Mouse (Mus musculus) limb, embryonic 13.5 days (tissue): ENCODE results near the gene Psme1. TPM values are rescaled to one million over a fixed set of nuclear protein-coding genes. Genes with fewer than 3 reads are reported as not detected.

Experiments used
- ATAC-seq: fragments of 200-750 bp; cut with Nextera tagmentation; 2 replicates; pipeline ENCODE4 v1.8.0; 2017; ENCODE audit warnings: low read depth, moderate number of reproducible peaks, moderate TSS enrichment; ENCODE audit not compliant: low FRiP score
- H3K27ac ChIP-seq: fragments of 300-500 bp; sonication (generic); 2 replicates; pipeline ENCODE4 v1.5.1; 2015; ENCODE audit warnings: inconsistent platforms, mild to moderate bottlenecking, moderate library complexity
- H3K27me3 ChIP-seq: fragments of 300-500 bp; sonication (generic); 2 replicates; pipeline ENCODE4 v1.6.1; 2015; ENCODE audit warnings: mild to moderate bottlenecking, inconsistent platforms
- H3K36me3 ChIP-seq: fragments of 300-500 bp; sonication (generic); 2 replicates; pipeline ENCODE4 v1.6.1; 2015; ENCODE audit warnings: inconsistent platforms, mild to moderate bottlenecking, moderate library complexity
- H3K4me1 ChIP-seq: fragments of 300-500 bp; sonication (generic); 2 replicates; pipeline ENCODE4 v1.6.1; 2015; ENCODE audit warnings: inconsistent platforms
- H3K4me2 ChIP-seq: fragments of 300-500 bp; sonication (generic); replicated peaks from 2 replicates; pipeline ENCODE4 v1.6.1; 2015; ENCODE audit warnings: inconsistent platforms, mild to moderate bottlenecking, moderate library complexity
- H3K4me3 ChIP-seq: fragments of 300-500 bp; sonication (generic); 2 replicates; pipeline ENCODE4 v1.5.1; 2015; ENCODE audit warnings: moderate library complexity, mild to moderate bottlenecking, inconsistent platforms
- H3K9ac ChIP-seq: fragments of 300-500 bp; sonication (generic); 2 replicates; pipeline ENCODE4 v1.6.1; 2015; ENCODE audit warnings: mild to moderate bottlenecking, inconsistent platforms
- H3K9me3 ChIP-seq: fragments of 300-500 bp; sonication (generic); 2 replicates; pipeline ENCODE4 v1.6.1; 2016; ENCODE audit warnings: inconsistent platforms
- WGBS: fragments of 180-500 bp; shearing (Covaris S2); methylation state at CpG from one replicate; pipeline ENCODE4 v1.1.7; 2015; 5-methylcytosine and 5-hydroxymethylcytosine counted together
- polyA plus RNA-seq: library from polyadenylated mRNA; unstranded; fragments of >200 nt; fragmentation: Nextera tagmentation; extraction: Ambion mirVana; gene quantifications from 2 replicates; pipeline ENCODE4 v1.2.1, GENCODE M21; 2015

Gene Psme1
- polyA plus RNA-seq, 1 experiment from 2014 or later: 145 TPM

DNA sequence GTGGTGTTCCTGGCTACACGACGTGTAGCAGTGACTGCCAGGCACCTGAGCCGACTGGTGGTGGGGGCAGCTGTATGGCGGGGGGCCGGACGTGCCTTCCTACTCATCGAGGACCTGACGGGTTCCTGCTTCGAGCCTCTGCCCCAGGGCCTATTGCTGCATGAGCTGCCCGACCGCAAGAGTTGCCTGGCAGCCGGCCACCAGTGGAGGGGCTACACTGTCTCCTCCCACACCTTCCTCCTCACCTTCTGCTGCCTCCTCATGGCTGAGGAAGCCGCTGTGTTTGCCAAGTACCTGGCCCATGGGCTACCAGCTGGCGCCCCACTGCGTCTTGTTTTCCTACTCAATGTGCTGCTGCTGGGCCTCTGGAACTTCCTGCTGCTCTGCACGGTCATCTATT is 1.5 kb upstream of the Psme1 start:
- Histone ChIP-seq H3K4me2 (peak overlapping the region; percentile 34; the same call in 1 of the 2 replicates), H3K27me3 (no peaks in the 10 kb centered on the region), H3K9me3 (no peaks in the 10 kb centered on the region), H3K9ac (no peak overlapping the region), H3K36me3 (peaks cover 18% of the 10 kb centered on the region), H3K27ac (no peak overlapping the region), H3K4me1 (peaks cover 18% of the 10 kb centered on the region), H3K4me3 (peak overlapping the region; percentile 21)
- no peak for ATAC-seq
- WGBS: 77% methylated on average over 16 of the region's 16 CpGs

DNA sequence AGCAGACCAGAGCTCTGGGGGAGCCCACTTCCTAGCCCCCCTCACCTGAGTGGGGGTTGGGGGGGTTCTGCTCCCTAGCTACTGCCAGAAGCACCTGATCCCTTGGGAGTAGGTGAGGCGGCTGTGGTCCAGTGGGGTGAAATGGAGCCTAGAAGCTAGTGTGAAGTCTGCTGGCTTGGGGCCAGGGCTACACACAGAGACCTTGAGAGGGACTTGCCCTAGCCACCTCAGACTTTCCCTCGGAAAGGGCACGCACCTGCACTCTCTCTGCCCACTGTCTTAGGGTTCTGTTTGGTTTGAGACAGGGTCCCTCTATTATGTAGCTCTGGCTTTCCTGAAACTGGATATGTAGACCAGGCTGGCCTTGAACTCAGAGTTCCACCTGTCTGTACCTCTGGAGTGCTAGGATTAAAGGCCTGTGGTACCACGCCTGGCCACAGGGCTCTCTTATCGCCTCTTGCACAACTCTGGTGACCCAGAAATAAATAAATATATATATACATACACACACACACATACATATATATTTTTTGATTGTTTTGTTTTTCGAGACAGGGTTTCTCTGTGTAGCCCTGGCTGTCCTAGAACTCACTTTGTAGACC is 846 bp downstream of the Psme1 start:
- ATAC-seq: no peak; the same call in 1 of the 2 replicates
- peak overlapping the region; percentile 90 for H3K9ac ChIP-seq
- H3K36me3 ChIP-seq: peaks cover 26% of the 10 kb centered on the region
- H3K27ac ChIP-seq: peak overlapping the region; percentile 83; the same call in 1 of the 2 replicates
- no peaks in the 10 kb centered on the region for H3K27me3 ChIP-seq
- H3K4me3 ChIP-seq: peak overlapping the region; percentile 80
- H3K9me3 ChIP-seq: no peaks in the 10 kb centered on the region
- H3K4me2 ChIP-seq: peak overlapping the region; percentile 94
- 32% methylated on average over 6 of the region's 6 CpGs for WGBS
- peaks cover 18% of the 10 kb centered on the region for H3K4me1 ChIP-seq

DNA sequence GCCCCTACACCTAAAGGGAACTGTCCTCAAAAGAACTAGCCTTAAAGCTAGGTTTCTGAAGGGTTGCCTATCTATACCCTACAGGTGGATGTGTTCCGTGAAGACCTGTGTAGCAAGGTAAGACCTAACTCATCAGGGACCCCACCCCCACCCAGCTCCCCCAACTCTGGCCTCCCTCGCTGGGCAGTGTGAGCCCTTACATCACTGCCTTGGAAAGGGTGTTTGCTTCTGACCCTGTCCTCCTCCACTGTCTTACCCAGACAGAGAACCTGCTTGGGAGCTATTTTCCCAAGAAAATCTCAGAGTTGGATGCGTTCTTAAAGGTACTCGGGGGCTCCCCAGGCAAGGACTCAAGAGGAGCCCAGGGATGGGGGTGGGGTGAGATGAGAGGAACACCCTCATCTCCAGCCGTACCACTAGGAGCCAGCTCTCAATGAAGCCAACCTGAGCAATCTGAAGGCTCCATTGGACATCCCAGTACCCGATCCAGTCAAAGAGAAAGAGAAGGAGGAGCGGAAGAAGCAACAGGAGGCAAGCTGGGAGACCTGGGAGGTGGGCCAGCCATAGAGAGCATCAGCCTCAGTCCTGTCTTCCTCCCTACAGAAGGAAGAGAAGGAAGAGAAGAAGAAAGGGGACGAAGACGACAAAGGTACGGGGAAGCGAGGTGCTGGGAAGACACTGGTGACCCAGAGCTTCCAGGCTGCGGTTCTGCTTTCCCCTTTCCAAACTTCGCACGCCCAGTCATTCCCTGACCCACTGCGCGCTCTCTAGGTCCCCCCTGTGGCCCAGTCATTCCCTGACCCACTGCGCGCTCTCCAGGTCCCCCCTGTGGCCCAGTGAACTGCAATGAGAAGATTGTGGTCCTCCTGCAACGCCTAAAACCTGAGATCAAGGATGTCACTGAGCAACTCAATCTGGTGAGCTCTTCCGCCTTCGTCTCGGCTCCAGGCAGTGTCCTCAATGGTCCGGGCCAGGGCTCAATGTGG is 1.9 kb downstream of the Psme1 start:
- no peaks in the 10 kb centered on the region for H3K9me3 ChIP-seq
- H3K4me1 ChIP-seq: peaks cover 24% of the 10 kb centered on the region
- WGBS: 91% methylated on average over 23 of the region's 23 CpGs
- no peak overlapping the region for H3K27ac ChIP-seq
- peak overlapping the region; percentile 94; the same call in 1 of the 2 replicates for H3K4me2 ChIP-seq
- H3K36me3 ChIP-seq: peaks cover 26% of the 10 kb centered on the region
- no peak overlapping the region for H3K4me3 ChIP-seq
- no peak for ATAC-seq
- peaks cover 8% of the 10 kb centered on the region for H3K27me3 ChIP-seq
- H3K9ac ChIP-seq: no peak overlapping the region

DNA sequence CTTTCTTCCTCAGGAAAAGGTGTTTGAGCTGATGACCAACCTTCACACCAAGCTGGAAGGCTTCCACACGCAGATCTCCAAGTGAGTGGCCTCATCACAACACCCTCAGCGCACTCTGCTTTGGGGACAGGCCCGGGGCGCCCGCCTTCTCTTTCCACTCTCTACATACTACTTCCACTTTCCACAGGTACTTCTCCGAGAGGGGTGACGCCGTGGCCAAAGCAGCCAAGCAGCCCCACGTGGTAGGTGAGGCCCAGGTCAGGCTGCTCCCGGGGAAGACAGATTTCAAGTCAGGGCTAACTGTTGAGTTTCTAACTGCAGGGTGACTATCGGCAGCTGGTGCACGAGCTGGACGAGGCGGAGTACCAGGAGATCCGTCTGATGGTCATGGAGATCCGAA is 2.8 kb downstream of the Psme1 start:
- no peak for ATAC-seq
- H3K36me3 ChIP-seq: peaks cover 26% of the 10 kb centered on the region
- peaks cover 28% of the 10 kb centered on the region for H3K4me1 ChIP-seq
- no peak overlapping the region for H3K4me2 ChIP-seq
- H3K9me3 ChIP-seq: no peaks in the 10 kb centered on the region
- no peak overlapping the region for H3K4me3 ChIP-seq
- H3K27me3 ChIP-seq: peaks cover 13% of the 10 kb centered on the region
- no peak overlapping the region for H3K9ac ChIP-seq
- WGBS: 95% methylated on average over 16 of the region's 16 CpGs
- H3K27ac ChIP-seq: no peak overlapping the region

DNA sequence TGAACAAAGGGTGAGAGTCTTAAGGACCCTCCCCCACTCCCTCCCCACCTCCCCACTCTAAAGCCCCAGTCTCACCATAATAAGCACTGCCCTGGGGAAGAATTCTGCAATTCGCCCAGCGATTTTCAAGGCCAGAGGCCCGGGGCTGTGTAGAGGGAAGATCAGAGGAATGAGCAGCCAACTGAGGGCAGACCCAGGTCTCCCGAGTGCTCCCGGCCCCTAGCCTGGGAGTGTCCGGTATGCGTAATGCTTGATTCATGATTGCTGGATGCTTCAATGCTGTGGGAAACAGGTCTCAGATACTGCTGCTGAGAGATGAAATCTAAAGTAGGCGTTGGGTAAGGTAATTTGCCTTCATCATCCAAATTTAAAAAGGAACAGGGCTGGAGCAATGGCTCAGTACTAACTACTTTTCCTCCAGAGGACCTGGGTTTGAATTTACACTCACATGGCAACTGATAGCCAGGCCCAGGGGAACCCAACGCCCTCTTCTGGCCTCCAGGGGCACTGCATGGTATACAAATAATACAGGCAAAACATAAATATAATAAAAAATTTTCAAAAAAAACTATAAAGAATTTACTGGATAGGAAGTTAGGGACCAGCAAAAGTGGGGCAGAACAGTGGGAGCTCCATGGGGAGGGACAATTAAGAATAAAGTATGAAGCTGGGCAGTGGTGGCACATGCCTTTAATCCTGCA is 4.2 kb downstream of the Psme1 start:
- Histone ChIP-seq H3K27me3 (peaks cover 13% of the 10 kb centered on the region), H3K36me3 (peaks cover 29% of the 10 kb centered on the region), H3K9ac (no peak overlapping the region), H3K4me3 (no peak overlapping the region), H3K4me2 (no peak overlapping the region), H3K4me1 (peaks cover 28% of the 10 kb centered on the region), H3K27ac (no peak overlapping the region), H3K9me3 (no peaks in the 10 kb centered on the region)
- no peak for ATAC-seq
- WGBS: 80% methylated on average over 9 of the region's 9 CpGs

DNA sequence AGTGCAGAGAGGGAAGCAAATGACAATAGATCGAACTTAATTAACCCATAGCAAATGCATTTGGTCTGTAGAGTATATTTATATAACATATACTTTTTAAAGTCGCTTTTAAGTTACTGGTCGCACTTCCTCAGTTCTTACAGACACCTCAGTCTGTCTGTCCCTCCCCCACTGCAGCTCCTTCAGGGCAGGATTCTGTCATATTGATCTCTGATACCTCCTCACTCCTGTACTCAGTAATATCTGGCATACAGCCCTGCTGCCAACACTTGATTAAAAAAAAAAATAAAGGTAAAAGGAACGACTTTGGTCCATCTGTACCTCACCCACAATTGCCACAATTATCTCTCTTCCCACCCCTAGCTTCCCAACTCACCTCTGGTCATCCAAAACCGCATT is 6.4 kb downstream of the Psme1 start:
- peaks cover 50% of the 10 kb centered on the region for H3K36me3 ChIP-seq
- no peak overlapping the region for H3K27ac ChIP-seq
- H3K27me3 ChIP-seq: peaks cover 13% of the 10 kb centered on the region
- H3K4me1 ChIP-seq: peaks cover 17% of the 10 kb centered on the region
- 29% methylated on average over 5 of the region's 5 CpGs for WGBS
- ATAC-seq: no peak
- no peak overlapping the region for H3K9ac ChIP-seq
- peak overlapping the region; percentile 84 for H3K4me2 ChIP-seq
- no peaks in the 10 kb centered on the region for H3K9me3 ChIP-seq
- H3K4me3 ChIP-seq: peak overlapping the region; percentile 55

DNA sequence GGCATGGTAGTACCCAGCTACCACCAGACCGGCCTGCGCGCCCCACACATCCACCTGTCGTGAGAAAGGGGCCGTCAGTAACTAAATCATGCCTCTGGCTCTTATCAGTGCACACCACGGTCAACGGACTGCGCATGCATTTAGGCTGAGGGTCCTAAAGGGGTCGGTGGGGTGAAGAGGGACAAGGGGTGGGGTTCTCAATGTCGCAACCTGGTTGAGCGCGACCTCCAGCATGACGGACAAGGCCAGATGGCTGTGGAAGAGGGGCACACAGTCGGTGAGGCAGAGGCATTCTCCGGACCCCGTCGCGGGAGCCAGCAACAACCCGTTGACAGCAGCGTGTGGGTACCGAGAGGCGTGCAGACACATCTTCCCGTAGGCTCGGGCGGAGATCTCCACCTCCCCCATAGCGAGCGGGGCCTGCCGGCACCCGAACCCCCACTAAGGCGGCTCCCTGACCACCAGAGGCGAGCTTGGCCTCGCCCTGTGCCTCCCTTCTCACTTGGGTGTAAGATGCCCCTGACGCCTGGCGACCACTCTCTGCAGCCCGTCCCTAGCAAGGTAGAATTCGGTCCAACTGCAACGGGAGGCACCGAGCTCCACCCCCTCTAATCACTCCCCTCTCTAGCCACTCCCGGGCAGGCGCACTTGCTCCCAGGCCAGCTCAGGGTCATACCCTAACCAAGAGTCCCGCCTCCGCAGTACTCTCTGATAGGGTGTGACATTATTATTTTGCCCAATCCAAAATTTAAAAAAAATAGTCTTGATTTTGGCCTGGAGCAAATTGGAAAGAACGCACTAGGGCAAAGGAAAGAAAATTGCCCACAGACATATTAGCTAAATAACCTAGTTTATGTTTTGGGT is 7.0 kb downstream of the Psme1 start, which contains the start of gene Emc9:
Gene Emc9, minus strand, starts transcription at position 601 of the 864 bp plus-strand sequence.
- Histone ChIP-seq H3K36me3 (peaks cover 46% of the 10 kb centered on the region), H3K4me2 (peak within 1 kb of the TSS; percentile 84), H3K4me3 (peak within 1 kb of the TSS; percentile 55), H3K27ac (no peak within 1 kb of the TSS), H3K9ac (peak within 1 kb of the TSS; percentile 70), H3K27me3 (peaks cover 13% of the 10 kb centered on the region), H3K4me1 (peaks cover 20% of the 10 kb centered on the region), H3K9me3 (no peaks in the 10 kb centered on the region)
- WGBS: 2% methylated on average over 43 of the region's 43 CpGs
- ATAC-seq: peak; percentile 62; the same call in 1 of the 2 replicates

DNA sequence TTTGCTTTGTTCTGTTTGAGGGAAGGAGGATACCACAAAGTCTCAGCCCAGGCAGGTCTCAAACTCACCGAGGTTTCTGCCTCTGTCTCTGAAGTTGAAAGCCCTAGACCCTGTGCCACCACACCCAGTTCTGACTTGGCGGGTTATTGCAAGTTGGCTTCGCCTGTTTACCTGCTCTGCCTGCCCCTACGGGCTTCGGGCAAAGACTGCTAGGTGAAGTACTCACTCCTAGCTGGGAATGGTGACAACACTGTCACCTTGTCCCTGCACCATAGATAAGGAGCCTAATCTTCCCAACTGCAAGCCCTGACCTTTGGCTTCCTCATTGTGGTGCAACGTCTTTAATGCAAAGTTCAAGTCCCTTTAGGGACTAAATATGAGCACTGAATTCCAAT is 7.6 kb downstream of the Psme1 start:
- Histone ChIP-seq H3K4me3 (peak overlapping the region; percentile 55), H3K27me3 (peaks cover 13% of the 10 kb centered on the region), H3K36me3 (peaks cover 40% of the 10 kb centered on the region), H3K4me1 (peaks cover 24% of the 10 kb centered on the region), H3K9ac (no peak overlapping the region), H3K27ac (no peak overlapping the region), H3K9me3 (no peaks in the 10 kb centered on the region), H3K4me2 (peak overlapping the region; percentile 84)
- ATAC-seq: no peak
- WGBS: 56% methylated on average over 6 of the region's 6 CpGs

DNA sequence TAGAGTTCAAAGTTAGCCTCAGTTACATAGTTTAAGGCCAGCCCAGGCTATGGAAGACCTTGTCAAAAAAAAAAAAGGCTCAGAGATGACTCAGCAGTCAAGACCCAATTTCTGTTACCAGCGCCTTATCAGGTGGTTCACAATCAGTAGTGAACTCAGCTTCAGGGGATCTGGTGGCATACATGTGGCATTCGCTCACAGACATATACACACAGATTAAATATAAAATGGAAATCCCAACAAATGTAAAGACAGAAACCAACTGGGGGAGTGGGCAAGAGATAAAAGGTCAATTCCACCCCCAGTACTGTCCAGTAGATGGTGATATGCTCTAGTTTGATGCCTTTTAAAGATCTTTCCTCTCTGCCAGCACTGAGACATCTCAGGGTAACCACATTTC is 8.2 kb downstream of the Psme1 start:
- 91% methylated on average over 2 of the region's 2 CpGs for WGBS
- ATAC-seq: no peak
- H3K36me3 ChIP-seq: peaks cover 34% of the 10 kb centered on the region
- peaks cover 13% of the 10 kb centered on the region for H3K27me3 ChIP-seq
- H3K9ac ChIP-seq: no peak overlapping the region
- no peak overlapping the region for H3K4me2 ChIP-seq
- no peak overlapping the region for H3K4me3 ChIP-seq
- H3K27ac ChIP-seq: no peak overlapping the region
- peaks cover 24% of the 10 kb centered on the region for H3K4me1 ChIP-seq
- H3K9me3 ChIP-seq: no peaks in the 10 kb centered on the region

DNA sequence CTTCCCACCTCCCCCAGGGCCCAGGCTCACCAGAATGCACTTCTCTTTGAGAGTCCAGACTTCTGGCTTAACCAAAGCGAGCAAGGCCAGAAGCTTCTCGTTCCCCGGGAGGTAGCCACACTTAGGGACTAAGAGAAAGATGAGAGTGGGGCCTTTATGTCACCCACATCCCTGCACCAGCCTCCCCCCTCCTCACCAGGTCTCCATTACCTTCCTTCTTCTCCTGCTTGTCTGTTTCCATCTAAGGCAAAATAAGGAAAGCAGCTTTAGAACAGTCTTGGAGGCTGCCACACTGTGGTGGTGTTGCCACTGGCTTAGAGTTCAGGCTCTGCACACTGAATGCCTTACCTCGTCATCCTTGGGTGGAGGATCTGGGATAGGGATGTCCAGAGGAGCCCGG is 11.3 kb downstream of the Psme1 start:
- H3K4me1 ChIP-seq: peaks cover 43% of the 10 kb centered on the region
- no peaks in the 10 kb centered on the region for H3K9me3 ChIP-seq
- peaks cover 29% of the 10 kb centered on the region for H3K36me3 ChIP-seq
- peaks cover 10% of the 10 kb centered on the region for H3K27me3 ChIP-seq
- ATAC-seq: no peak
- H3K27ac ChIP-seq: no peak overlapping the region
- H3K9ac ChIP-seq: no peak overlapping the region
- H3K4me3 ChIP-seq: no peak overlapping the region
- WGBS: 90% methylated on average over 5 of the region's 5 CpGs
- H3K4me2 ChIP-seq: no peak overlapping the region; the same call in 1 of the 2 replicates

DNA sequence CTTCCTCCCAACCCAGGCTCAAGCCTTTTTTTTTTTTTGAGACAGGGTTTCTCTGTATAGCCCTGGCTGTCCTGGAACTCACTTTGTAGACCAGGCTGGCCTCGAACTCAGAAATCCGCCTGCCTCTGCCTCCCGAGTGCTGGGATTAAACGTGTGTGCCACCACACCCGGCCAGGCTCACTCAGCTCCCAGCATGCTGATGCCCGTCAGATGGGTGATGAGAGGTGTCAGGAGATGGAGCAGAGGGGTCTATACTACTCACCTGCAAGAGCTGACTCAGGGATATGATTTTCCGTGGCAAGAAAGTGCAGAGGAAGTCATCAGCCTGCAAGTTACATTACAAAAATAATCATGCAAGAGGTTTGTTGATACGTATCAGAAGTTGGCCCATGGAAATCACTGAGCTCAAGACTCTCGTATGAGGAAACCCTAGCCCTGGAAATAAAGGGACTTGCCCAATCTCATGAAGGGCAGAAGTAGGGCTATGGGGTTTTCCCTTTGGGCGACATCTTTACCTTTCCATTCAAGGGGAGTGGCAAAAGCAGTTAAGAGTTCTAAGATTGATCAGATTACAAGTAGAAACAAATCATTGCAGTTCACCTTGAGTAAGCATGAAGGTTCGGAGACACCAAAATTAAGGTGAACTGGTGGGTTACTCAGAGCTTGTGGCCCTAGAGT is 12.0 kb downstream of the Psme1 start:
- Histone ChIP-seq H3K9me3 (no peaks in the 10 kb centered on the region), H3K36me3 (peaks cover 35% of the 10 kb centered on the region), H3K4me1 (peaks cover 36% of the 10 kb centered on the region), H3K4me3 (peak overlapping the region; percentile 97), H3K27ac (no peak overlapping the region), H3K4me2 (peak overlapping the region; percentile 99), H3K27me3 (peaks cover 4% of the 10 kb centered on the region), H3K9ac (peak overlapping the region; percentile 72)
- ATAC-seq: no peak
- 85% methylated on average over 11 of the region's 11 CpGs for WGBS
